Mouse (Mus musculus): ENCODE measurements around the gene Gm16405.
"Not testable (repeated sequence)": the region's sequence is repeated elsewhere in the genome, so short reads cannot be mapped to it uniquely, and the experiment has no call there.

Gm16405 gene

GRCm38 (mm10) chrX:54530908-54531307 is at the start of gene Gm16405:
Gene Gm16405, plus strand, starts transcription at chrX:54531208.
- in situ Hi-C loops (cut with MboI), result not testable (repeated sequence)

Measured in mature B cell (primary cell).